Mouse (Mus musculus): ENCODE results near the gene Pitpnc1. TPM values are rescaled to one million over a fixed set of nuclear protein-coding genes. Genes with fewer than 3 reads are reported as not detected.

Pitpnc1 gene
- polyA plus RNA-seq, 1 experiment from 2014 or later, result 14.0 TPM

- Histone ChIP-seq H3K36me3 (no peaks in the 10 kb centered on the region), H3K9me3 (no peaks in the 10 kb centered on the region), H3K27me3 (replicated peaks) (no peaks in the 10 kb centered on the region), H3K4me3 (replicated peaks) (no peak overlapping the region), H3K4me2 (no peak overlapping the region), H3K27ac (no peak overlapping the region), H3K4me1 (no peaks in the 10 kb centered on the region), H3K9ac (no peak overlapping the region)
- no peak for ATAC-seq (ENCODE audit: insufficient read depth, low FRiP score, low read depth)
- 85% methylated on average over 9 of the region's 9 CpGs for WGBS
Measured at GRCm38 (mm10) chr11:107299511-107300120, 170.9 kb downstream of the Pitpnc1 start.

- Histone ChIP-seq H3K27ac (no peak overlapping the region), H3K27me3 (replicated peaks) (no peaks in the 10 kb centered on the region), H3K9ac (no peak overlapping the region), H3K4me3 (replicated peaks) (no peak overlapping the region), H3K36me3 (no peaks in the 10 kb centered on the region), H3K9me3 (no peaks in the 10 kb centered on the region), H3K4me1 (no peaks in the 10 kb centered on the region), H3K4me2 (no peak overlapping the region)
- WGBS, result 87% methylated on average over 4 of the region's 4 CpGs
- no peak; the same call in 1 of the 2 replicates for ATAC-seq (ENCODE audit: insufficient read depth, low FRiP score, low read depth)
Measured at GRCm38 (mm10) chr11:107296176-107296575, 174.3 kb downstream of the Pitpnc1 start.

GRCm38 (mm10) chr11:107292036-107292435 lies 178.5 kb downstream of the Pitpnc1 start:
- WGBS, result 61% methylated on average over 13 of the region's 13 CpGs
- ATAC-seq (ENCODE audit: insufficient read depth, low FRiP score, low read depth), result no peak
- no peaks in the 10 kb centered on the region for H3K4me1 ChIP-seq
- no peaks in the 10 kb centered on the region for H3K36me3 ChIP-seq
- no peaks in the 10 kb centered on the region for H3K9me3 ChIP-seq
- no peak overlapping the region for H3K27ac ChIP-seq
- no peak overlapping the region for H3K4me2 ChIP-seq
- H3K4me3 ChIP-seq (replicated peaks), result no peak overlapping the region
- H3K27me3 ChIP-seq (replicated peaks), result no peaks in the 10 kb centered on the region
- H3K9ac ChIP-seq, result no peak overlapping the region

- Histone ChIP-seq H3K36me3 (no peaks in the 10 kb centered on the region), H3K27me3 (replicated peaks) (no peaks in the 10 kb centered on the region), H3K27ac (no peak overlapping the region), H3K4me3 (replicated peaks) (no peak overlapping the region), H3K4me2 (no peak overlapping the region), H3K9ac (no peak overlapping the region), H3K4me1 (no peaks in the 10 kb centered on the region), H3K9me3 (no peaks in the 10 kb centered on the region)
- ATAC-seq (ENCODE audit: insufficient read depth, low FRiP score, low read depth), result no peak
- 90% methylated on average over 2 of the region's 2 CpGs for WGBS
Measured at GRCm38 (mm10) chr11:107288186-107288563, 182.3 kb downstream of the Pitpnc1 start.

GRCm38 (mm10) chr11:107287215-107288185 lies 183.0 kb downstream of the Pitpnc1 start:
- Histone ChIP-seq H3K9me3 (no peaks in the 10 kb centered on the region), H3K4me1 (no peaks in the 10 kb centered on the region), H3K27ac (no peak overlapping the region), H3K4me3 (replicated peaks) (no peak overlapping the region), H3K4me2 (no peak overlapping the region), H3K9ac (no peak overlapping the region), H3K36me3 (no peaks in the 10 kb centered on the region), H3K27me3 (replicated peaks) (no peaks in the 10 kb centered on the region)
- ATAC-seq (ENCODE audit: insufficient read depth, low FRiP score, low read depth), result no peak
- WGBS, result 82% methylated on average over 11 of the region's 11 CpGs

GRCm38 (mm10) chr11:107285731-107286130 lies 184.8 kb downstream of the Pitpnc1 start:
- Histone ChIP-seq H3K27me3 (replicated peaks) (no peaks in the 10 kb centered on the region), H3K9ac (no peak overlapping the region), H3K9me3 (no peaks in the 10 kb centered on the region), H3K4me3 (replicated peaks) (no peak overlapping the region), H3K4me1 (no peaks in the 10 kb centered on the region), H3K36me3 (no peaks in the 10 kb centered on the region), H3K27ac (no peak overlapping the region), H3K4me2 (no peak overlapping the region)
- no peak for ATAC-seq (ENCODE audit: insufficient read depth, low FRiP score, low read depth)
- 47% methylated on average over 7 of the region's 7 CpGs for WGBS

- no peaks in the 10 kb centered on the region for H3K27me3 ChIP-seq (replicated peaks)
- H3K9me3 ChIP-seq, result no peaks in the 10 kb centered on the region
- 98% methylated on average over 3 of the region's 3 CpGs for WGBS
- no peak overlapping the region for H3K4me2 ChIP-seq
- no peaks in the 10 kb centered on the region for H3K36me3 ChIP-seq
- no peak overlapping the region for H3K4me3 ChIP-seq (replicated peaks)
- no peak overlapping the region for H3K27ac ChIP-seq
- H3K4me1 ChIP-seq, result no peaks in the 10 kb centered on the region
- no peak for ATAC-seq (ENCODE audit: insufficient read depth, low FRiP score, low read depth)
- H3K9ac ChIP-seq, result no peak overlapping the region
Measured at GRCm38 (mm10) chr11:107283632-107284031, 186.9 kb downstream of the Pitpnc1 start.

- no peaks in the 10 kb centered on the region for H3K36me3 ChIP-seq
- 92% methylated on average over 7 of the region's 7 CpGs for WGBS
- ATAC-seq (ENCODE audit: insufficient read depth, low FRiP score, low read depth), result no peak
Measured at GRCm38 (mm10) chr11:107282481-107282880, 188.0 kb downstream of the Pitpnc1 start.

GRCm38 (mm10) chr11:107279258-107279657 lies 191.2 kb downstream of the Pitpnc1 start:
- ATAC-seq (ENCODE audit: insufficient read depth, low FRiP score, low read depth), result no peak
- peaks cover 9% of the 10 kb centered on the region; the same call in 1 of the 2 replicates for H3K4me1 ChIP-seq
- H3K4me3 ChIP-seq (replicated peaks), result no peak overlapping the region
- no peaks in the 10 kb centered on the region for H3K9me3 ChIP-seq
- no peaks in the 10 kb centered on the region for H3K27me3 ChIP-seq (replicated peaks)
- no peak overlapping the region for H3K4me2 ChIP-seq
- no peak overlapping the region for H3K27ac ChIP-seq
- H3K9ac ChIP-seq, result no peak overlapping the region
- 46% methylated on average over 8 of the region's 8 CpGs for WGBS
- H3K36me3 ChIP-seq, result no peaks in the 10 kb centered on the region

More at GRCm38 (mm10) chr11:107282481-107282880, 188.0 kb downstream of the Pitpnc1 start:
- H3K9me3 ChIP-seq, result no peaks in the 10 kb centered on the region
- H3K9ac ChIP-seq, result no peak overlapping the region
- H3K27me3 ChIP-seq (replicated peaks), result no peaks in the 10 kb centered on the region
- no peak overlapping the region for H3K27ac ChIP-seq
- H3K4me2 ChIP-seq, result no peak overlapping the region
- no peaks in the 10 kb centered on the region for H3K4me1 ChIP-seq
- H3K4me3 ChIP-seq (replicated peaks), result no peak overlapping the region

GRCm38 (mm10) chr11:107276898-107277297 lies 193.6 kb downstream of the Pitpnc1 start:
- no peaks in the 10 kb centered on the region for H3K27me3 ChIP-seq (replicated peaks)
- no peak overlapping the region for H3K4me2 ChIP-seq
- H3K9me3 ChIP-seq, result no peaks in the 10 kb centered on the region
- no peak overlapping the region for H3K9ac ChIP-seq
- 45% methylated on average over 7 of the region's 7 CpGs for WGBS
- no peak overlapping the region for H3K4me3 ChIP-seq (replicated peaks)
- peaks cover 14% of the 10 kb centered on the region for H3K4me1 ChIP-seq
- no peak overlapping the region; the same call in 1 of the 2 replicates for H3K27ac ChIP-seq
- H3K36me3 ChIP-seq, result no peaks in the 10 kb centered on the region
- no peak for ATAC-seq (ENCODE audit: insufficient read depth, low FRiP score, low read depth)

GRCm38 (mm10) chr11:107276337-107276736 lies 194.2 kb downstream of the Pitpnc1 start:
- 69% methylated on average over 3 of the region's 3 CpGs for WGBS
- peaks cover 14% of the 10 kb centered on the region for H3K4me1 ChIP-seq

GRCm38 (mm10) chr11:107275902-107276301 lies 194.6 kb downstream of the Pitpnc1 start:
- no peaks in the 10 kb centered on the region for H3K9me3 ChIP-seq
- H3K9ac ChIP-seq, result no peak overlapping the region
- H3K4me3 ChIP-seq (replicated peaks), result no peak overlapping the region
- 31% methylated on average over 6 of the region's 6 CpGs for WGBS
- no peak overlapping the region for H3K4me2 ChIP-seq
- H3K27me3 ChIP-seq (replicated peaks), result no peaks in the 10 kb centered on the region
- no peak for ATAC-seq (ENCODE audit: insufficient read depth, low FRiP score, low read depth)
- H3K27ac ChIP-seq, result no peak overlapping the region
- H3K36me3 ChIP-seq, result no peaks in the 10 kb centered on the region
- peaks cover 14% of the 10 kb centered on the region for H3K4me1 ChIP-seq

More at GRCm38 (mm10) chr11:107276337-107276736, 194.2 kb downstream of the Pitpnc1 start:
- Histone ChIP-seq H3K9ac (no peak overlapping the region), H3K36me3 (no peaks in the 10 kb centered on the region), H3K9me3 (no peaks in the 10 kb centered on the region), H3K27ac (no peak overlapping the region), H3K27me3 (replicated peaks) (no peaks in the 10 kb centered on the region), H3K4me3 (replicated peaks) (no peak overlapping the region), H3K4me2 (no peak overlapping the region)
- no peak for ATAC-seq (ENCODE audit: insufficient read depth, low FRiP score, low read depth)

All from stomach, embryonic 15.5 days (tissue).